Mouse (Mus musculus) brain, adult 10 weeks (tissue): ENCODE results near the gene Arrdc1. TPM values are rescaled to one million over a fixed set of nuclear protein-coding genes. Genes with fewer than 3 reads are reported as not detected.

ENCODE experiments used
- polyA plus RNA-seq: library from polyadenylated mRNA; stranded (reverse); fragments of 350-450 nt; fragmentation: Illumina TruSeq; extraction: RNeasy Lipid Tissue Mini Kit (QIAGEN cat#74804); gene quantifications from one replicate; pipeline ENCODE4 v1.2.3, GENCODE M21; 2015; ENCODE audit warnings: low read depth, low replicate concordance

Arrdc1 gene
- polyA plus RNA-seq: 13.1 TPM

GRCm38 (mm10) chr2:24935057-24935796 is at the start of gene Arrdc1:
TSS of gene Arrdc1 (minus strand) at chr2:24935252.

DNA sequence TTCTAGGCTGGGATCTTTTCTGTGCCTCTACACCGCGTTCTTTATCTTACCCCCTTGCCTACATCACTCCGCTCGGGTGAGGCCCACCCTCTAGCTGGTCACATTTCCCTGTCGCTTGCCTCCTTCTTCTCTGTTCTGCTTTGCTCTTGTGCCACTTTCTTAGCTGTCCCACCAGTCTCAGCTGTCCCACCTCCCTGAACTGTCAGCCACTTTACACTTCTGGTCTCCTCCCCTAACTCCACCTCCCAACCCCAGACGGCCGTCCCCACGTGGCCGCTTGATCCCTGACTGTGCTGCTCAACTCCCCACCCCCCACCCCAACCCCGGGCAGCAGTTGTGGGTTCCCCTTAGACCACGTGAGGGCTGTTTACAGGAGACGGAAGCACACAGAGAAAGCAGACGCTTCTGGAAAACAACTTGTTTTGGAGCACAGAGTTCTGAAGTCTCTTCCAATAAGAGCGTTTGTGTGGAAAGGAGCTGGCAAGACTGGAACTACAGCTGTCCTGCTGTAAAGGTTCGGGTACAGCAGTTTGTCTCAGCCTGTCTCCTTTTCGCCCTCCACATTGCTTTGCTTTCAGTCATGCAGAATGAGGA is 40.7 kb upstream of the Arrdc1 start, which contains the start of gene Pnpla7:
Pnpla7 (plus strand) TSS at position 330 of the 594 bp plus-strand sequence.

DNA sequence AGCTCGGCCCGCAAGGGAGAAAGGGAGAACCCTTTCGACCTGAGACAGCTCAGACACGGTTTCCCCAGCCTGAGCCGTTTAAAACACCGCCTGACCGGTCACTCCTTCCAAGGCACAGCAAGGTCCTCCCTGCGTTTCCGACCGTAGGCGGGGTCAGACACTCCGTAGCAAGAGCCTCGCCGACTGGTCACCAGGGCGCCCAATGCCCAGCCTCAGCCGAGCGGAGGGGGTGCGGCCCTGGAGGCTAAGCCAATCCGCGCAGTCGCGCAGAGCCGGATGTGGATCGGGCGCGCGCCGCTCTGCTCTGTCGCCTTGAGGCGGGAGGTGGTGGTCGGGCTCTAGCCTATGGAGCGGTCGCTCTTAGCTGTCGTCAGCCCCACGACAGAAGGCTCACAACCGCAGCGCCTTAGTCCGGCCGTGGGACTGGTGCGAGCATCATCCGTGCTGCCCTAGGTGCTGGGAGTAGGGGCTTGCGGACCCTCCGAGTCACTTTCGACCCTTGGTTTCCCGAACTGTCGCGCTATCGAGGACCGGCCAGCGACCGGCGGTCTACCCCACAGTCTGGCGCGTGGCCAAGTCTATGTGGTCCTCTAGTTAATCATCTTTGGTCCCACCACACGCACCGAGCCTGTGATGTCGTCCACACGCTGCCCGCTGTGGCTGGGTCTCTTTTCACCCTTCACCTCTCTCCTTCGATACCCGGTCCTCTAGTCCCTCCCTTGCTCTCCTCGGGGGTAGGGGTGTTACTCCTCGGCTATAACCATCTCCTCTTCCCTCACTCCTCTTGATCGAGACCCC is 40.1 kb upstream of the Arrdc1 start, which contains the start of gene Mrpl41:
Mrpl41 (minus strand) TSS at position 193 of the 798 bp plus-strand sequence.

GRCm38 (mm10) chr2:24962304-24963000 is 27.4 kb upstream of the Arrdc1 start, which contains the start of gene Dph7:
TSS of gene Dph7 (plus strand) at chr2:24962400.

DNA sequence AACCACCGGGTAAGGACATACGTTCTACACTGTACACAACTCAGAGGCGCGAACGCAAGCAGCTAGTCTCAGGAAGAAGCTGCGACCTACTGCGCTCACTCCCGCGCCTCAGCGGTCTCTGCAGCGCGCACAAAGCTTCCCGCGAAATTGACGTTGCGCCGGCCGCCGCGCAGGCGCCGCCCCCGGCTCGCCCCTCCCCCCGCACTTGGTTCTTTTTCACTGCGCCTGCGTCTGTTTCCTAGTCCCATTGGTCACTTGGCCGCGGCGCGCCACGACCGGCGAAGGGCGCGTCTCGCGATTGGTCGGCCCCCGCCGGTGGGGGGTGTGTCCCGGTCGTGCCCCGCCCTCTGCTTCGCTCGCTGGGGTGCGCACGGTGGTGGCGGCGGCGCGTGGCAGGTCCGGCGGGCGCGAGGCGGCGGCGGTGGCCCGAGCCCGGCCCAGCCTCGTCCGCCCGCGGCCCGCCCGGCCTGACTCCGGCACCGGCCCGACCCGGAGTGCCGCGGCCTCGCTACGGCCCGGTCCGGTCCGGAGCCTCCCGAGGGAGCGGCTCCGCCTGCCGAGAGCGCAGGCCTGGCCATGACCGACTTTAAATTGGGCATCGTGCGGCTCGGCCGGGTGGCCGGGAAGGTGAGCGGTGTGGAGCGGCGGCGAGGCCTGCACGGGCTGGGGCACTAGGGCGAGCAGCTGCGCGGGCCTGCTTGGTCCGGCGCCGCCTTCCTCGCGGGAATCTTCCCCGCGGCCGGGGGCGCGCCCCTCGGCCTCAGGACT is 14.6 kb upstream of the Arrdc1 start, which contains the start of gene Zmynd19:
Zmynd19 (plus strand) TSS at position 372 of the 768 bp plus-strand sequence.

DNA sequence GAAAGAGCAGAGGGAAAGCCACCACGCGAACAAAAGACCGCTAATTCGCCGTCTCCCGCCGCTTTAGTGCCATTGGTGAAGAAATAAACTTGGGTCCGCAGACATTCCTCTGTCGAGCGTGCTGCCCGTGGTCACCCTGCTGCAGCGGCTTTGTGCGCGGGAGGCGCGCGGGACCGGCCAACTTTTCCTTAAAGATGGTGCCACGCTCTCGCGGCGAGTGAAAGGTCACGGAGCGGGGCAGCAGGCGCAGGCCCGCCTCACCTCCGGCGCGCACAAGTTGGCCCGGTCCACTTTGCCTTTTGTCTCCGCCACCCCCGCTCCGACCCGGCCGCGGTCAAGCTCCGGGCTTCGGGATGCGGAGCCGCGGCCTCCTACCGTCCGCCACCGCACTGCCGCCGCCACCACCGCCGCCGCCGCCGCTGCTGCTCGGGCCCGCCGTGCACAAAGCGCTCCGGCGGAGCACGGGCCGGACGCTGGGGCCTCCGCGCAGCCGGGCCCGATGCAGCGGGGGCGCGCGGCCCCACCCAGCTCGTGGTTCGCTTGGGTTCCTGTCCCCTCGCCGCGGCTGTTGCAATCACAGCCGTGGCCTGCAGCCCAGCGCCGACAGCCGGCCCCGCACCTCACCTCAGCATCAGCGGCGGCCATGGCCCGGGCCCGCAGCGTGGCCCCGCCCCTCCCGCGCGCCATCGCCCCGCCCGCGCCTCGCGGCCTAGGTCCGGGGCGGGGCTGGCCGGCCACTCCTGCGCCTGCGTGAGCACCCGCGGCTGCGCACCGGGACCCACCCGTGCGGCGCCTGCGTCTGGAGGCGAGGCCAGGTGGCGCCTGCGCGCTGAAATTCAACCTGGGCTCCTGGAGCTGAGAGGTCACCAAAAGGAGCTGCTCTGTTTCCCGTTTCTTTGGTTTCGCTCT is 15.9 kb downstream of the Arrdc1 start, which contains the start of gene Ehmt1:
Ehmt1 (minus strand) TSS at position 685 of the 909 bp plus-strand sequence.

Other genes with a start within 250 kb of the Arrdc1 start
- gene Cacna1b, start 172.1 kb downstream of the Arrdc1 start, polyA plus RNA-seq: 37.4 TPM
- gene Ehmt1, start 15.6 kb downstream of the Arrdc1 start, polyA plus RNA-seq: 20.3 TPM
- 34.0 TPM for gene Zmynd19, start 14.5 kb upstream of the Arrdc1 start, polyA plus RNA-seq
- 37.8 TPM for gene Dph7, start 27.1 kb upstream of the Arrdc1 start, polyA plus RNA-seq
- gene Mrpl41, start 39.8 kb upstream of the Arrdc1 start, polyA plus RNA-seq: 176 TPM
- 11.9 TPM for gene Pnpla7, start 40.8 kb upstream of the Arrdc1 start, polyA plus RNA-seq
- gene Nsmf, start 119.1 kb upstream of the Arrdc1 start, polyA plus RNA-seq: 429 TPM
- not detected for gene Entpd8, start 145.1 kb upstream of the Arrdc1 start, polyA plus RNA-seq
- not detected for gene Noxa1, start 159.9 kb upstream of the Arrdc1 start, polyA plus RNA-seq
- 13.6 TPM for gene Nrarp, start 245.5 kb upstream of the Arrdc1 start, polyA plus RNA-seq